Mouse (Mus musculus): ENCODE data around the gene Usp1. TPM values are rescaled to one million over a fixed set of nuclear protein-coding genes. Genes with fewer than 3 reads are reported as not detected.
"Not testable (repeated sequence)": the region's sequence is repeated elsewhere in the genome, so short reads cannot be mapped to it uniquely, and the experiment has no call there.

The Usp1 gene
- polyA plus RNA-seq, 1 experiment = 14.0 TPM

DNA sequence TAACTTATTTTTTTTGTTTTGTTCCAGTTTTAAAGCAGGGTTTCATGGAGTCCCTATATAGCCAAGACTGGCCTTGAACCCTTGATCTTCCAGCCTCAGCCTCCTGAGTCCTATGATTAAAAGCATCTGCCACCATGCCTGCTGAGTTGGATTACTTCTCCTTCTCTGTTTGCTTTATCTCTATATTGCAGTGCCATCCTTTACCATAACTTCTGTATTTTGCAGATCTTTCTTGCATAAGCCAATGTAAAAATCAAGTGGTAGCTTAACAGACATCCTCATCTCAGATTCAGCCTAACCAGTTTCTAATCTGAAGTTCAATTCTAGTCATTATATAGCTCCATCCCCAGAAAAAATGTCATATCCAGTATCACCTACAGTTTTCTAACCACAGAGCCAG is 27.0 kb downstream of the Usp1 start:
- Histone ChIP-seq H3K27ac (replicated peaks; ENCODE audit: low read depth, low read length) (no peak overlapping the region), H3K4me3 (ENCODE audit: insufficient read depth, low read depth, low read length) (no peak overlapping the region), H3K4me1 (ENCODE audit: control insufficient read depth, insufficient read depth, insufficient read length, low read length) (no peaks in the 10 kb centered on the region)

- Histone ChIP-seq H3K4me3 (ENCODE audit: insufficient read depth, low read depth, low read length) (no peak overlapping the region), H3K27ac (replicated peaks; ENCODE audit: low read depth, low read length) (no peak overlapping the region), H3K4me1 (ENCODE audit: control insufficient read depth, insufficient read depth, insufficient read length, low read length) (no peaks in the 10 kb centered on the region)
Observed at GRCm38 (mm10) chr4:98955986-98956385, 32.4 kb downstream of the Usp1 start.

DNA sequence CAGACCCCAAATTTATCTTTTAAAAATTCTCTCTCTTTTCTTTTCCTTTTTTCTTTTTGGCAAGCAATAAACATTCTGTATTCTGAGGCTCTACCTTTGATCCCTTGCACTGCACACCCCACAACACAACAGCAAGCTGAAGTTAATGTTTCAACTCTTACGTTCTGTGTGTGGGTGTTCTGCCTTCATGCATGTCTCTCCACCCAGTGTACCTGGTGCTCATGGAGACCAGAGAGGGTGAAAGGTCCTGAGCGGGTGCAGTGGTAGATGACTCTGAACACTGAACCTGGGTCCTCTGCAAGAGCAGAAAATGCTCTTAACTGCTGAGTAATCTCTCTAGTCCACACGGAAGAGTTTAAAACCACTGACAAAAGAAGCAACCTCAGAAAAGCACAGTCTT is 36.6 kb downstream of the Usp1 start:
- Histone ChIP-seq H3K4me1 (ENCODE audit: control insufficient read depth, insufficient read depth, insufficient read length, low read length) (no peaks in the 10 kb centered on the region), H3K27ac (replicated peaks; ENCODE audit: low read depth, low read length) (no peak overlapping the region), H3K4me3 (ENCODE audit: insufficient read depth, low read depth, low read length) (no peak overlapping the region)

DNA sequence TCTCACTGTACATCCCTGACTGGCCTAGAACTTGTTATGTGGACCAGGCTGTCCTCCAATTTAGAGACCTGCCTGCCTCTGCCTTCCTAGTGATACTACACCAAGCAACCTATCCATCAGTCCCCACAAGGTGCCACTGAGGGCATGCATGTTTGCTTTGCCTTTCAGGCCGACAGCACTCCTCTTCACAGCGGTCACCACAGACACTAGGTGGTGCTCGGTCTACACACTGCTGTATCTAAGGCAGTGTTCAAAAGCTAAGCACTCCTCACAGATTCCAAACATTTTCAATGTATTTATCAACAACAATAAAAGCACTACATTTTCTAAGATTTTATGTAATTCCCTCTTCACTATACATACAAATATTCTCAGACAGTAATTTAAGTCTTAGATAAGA is 46.3 kb downstream of the Usp1 start:
- Histone ChIP-seq H3K4me3 (ENCODE audit: insufficient read depth, low read depth, low read length) (no peak overlapping the region), H3K27ac (replicated peaks; ENCODE audit: low read depth, low read length) (no peak overlapping the region), H3K4me1 (ENCODE audit: control insufficient read depth, insufficient read depth, insufficient read length, low read length) (no peaks in the 10 kb centered on the region)

- Histone ChIP-seq H3K4me3 (ENCODE audit: insufficient read depth, low read depth, low read length) (no peak overlapping the region), H3K4me1 (ENCODE audit: control insufficient read depth, insufficient read depth, insufficient read length, low read length) (no peaks in the 10 kb centered on the region), H3K27ac (replicated peaks; ENCODE audit: low read depth, low read length) (no peak overlapping the region)
Observed at GRCm38 (mm10) chr4:98975741-98976140, 52.1 kb downstream of the Usp1 start.

DNA sequence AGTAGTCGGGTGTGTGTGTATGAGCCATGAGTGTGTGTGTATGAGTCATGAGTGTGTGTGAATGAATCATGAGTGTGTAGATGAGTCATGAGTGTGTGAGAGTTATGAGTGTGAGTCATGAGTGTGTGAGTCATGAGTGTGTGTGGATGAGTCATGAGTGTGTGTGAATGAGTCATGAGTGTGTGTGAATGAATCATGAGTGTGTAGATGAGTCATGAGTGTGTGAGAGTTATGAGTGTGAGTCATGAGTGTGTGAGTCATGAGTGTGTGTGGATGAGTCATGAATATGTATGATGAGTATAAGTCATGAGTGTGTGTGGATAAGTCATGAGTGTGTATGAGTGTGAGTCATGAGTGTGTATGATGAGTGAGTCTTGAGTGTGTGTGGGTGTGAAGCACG is 54.7 kb downstream of the Usp1 start:
- not testable (repeated sequence) for H3K4me1 ChIP-seq (ENCODE audit: control insufficient read depth, insufficient read depth, insufficient read length, low read length); H3K27ac ChIP-seq (replicated peaks; ENCODE audit: low read depth, low read length); H3K4me3 ChIP-seq (ENCODE audit: insufficient read depth, low read depth, low read length)

GRCm38 (mm10) chr4:98978693-98979092 is 55.1 kb downstream of the Usp1 start:
- no peak overlapping the region for H3K27ac ChIP-seq (replicated peaks; ENCODE audit: low read depth, low read length)
- no peak overlapping the region for H3K4me3 ChIP-seq (ENCODE audit: insufficient read depth, low read depth, low read length)
- no peaks in the 10 kb centered on the region for H3K4me1 ChIP-seq (ENCODE audit: control insufficient read depth, insufficient read depth, insufficient read length, low read length)

DNA sequence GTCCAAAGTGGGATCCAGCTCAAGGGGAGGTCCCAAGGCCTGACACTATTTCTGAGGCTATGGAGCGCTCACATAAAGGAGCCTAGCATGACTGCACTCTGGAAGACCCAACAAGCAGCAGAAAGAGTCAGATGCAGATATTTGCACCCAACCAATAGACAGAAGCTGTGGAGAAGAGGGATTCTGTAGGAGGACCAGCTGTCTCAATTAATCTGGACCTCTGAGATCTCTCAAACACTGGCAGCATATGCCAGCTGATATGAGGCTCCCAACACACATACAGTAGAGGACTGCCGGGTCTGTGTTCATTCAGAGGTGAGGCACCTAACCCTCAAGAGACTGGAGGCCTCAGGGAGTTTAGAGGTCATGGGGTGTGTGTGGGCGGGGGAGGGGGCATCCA is 56.4 kb downstream of the Usp1 start:
- H3K4me1 ChIP-seq (ENCODE audit: control insufficient read depth, insufficient read depth, insufficient read length, low read length); H3K4me3 ChIP-seq (ENCODE audit: insufficient read depth, low read depth, low read length); H3K27ac ChIP-seq (replicated peaks; ENCODE audit: low read depth, low read length): not testable (repeated sequence)

- H3K4me1 ChIP-seq (ENCODE audit: control insufficient read depth, insufficient read depth, insufficient read length, low read length) = no peaks in the 10 kb centered on the region
- H3K27ac ChIP-seq (replicated peaks; ENCODE audit: low read depth, low read length) = no peak overlapping the region
- H3K4me3 ChIP-seq (ENCODE audit: insufficient read depth, low read depth, low read length) = no peak overlapping the region
Observed at GRCm38 (mm10) chr4:98984701-98985100, 61.1 kb downstream of the Usp1 start.

Other genes with a start within 250 kb of the Usp1 start
- not detected in 2 replicates for gene L1td1, start 197.1 kb upstream of the Usp1 start, polyA plus RNA-seq (2012; ENCODE audit: insufficient read depth, insufficient read length, missing spikeins)
- 0.54 and 0.63 TPM in 2 replicates for gene Kank4, start 106.3 kb upstream of the Usp1 start, polyA plus RNA-seq (2012; ENCODE audit: insufficient read depth, insufficient read length, missing spikeins)
- gene I0C0044D17Rik, start 100.0 kb upstream of the Usp1 start, polyA plus RNA-seq (2012; ENCODE audit: insufficient read depth, insufficient read length, missing spikeins) = not detected in 2 replicates
- 13.8 and 16.8 TPM in 2 replicates for gene Angptl3, start 107.1 kb downstream of the Usp1 start, polyA plus RNA-seq (2012; ENCODE audit: insufficient read depth, insufficient read length, missing spikeins)
- gene Dock7, start 197.1 kb downstream of the Usp1 start, polyA plus RNA-seq (2012; ENCODE audit: insufficient read depth, insufficient read length, missing spikeins) = 13.4 and 15.3 TPM in 2 replicates

Data from brown adipose tissue, adult 24 weeks (tissue).